Mouse (Mus musculus) stomach, postnatal 0 days (tissue): ENCODE measurements around the gene Pcyt1a.

Experiments
- CTCF ChIP-seq: IDR thresholded peaks from 2 replicates; pipeline ENCODE4 v1.5.1; 2016; ENCODE audit warnings: antibody characterized with exemption, low read depth, mild to moderate bottlenecking, moderate library complexity
- EP300 ChIP-seq: optimal IDR thresholded peaks from 2 replicates; pipeline ENCODE3; 2016; ENCODE audit warnings: antibody characterized with exemption

GRCm38 (mm10) chr16:32446563-32447138 is 15.9 kb downstream of the Pcyt1a start:
- TF ChIP-seq CTCF = no peak
- no peak for TF ChIP-seq EP300
